Mouse (Mus musculus): ENCODE measurements at regions not wholly inside any gene's neighbourhood (a gene's known extent, or its start where the extent isn't known, plus 50 kb on each side); places are given as distances from the start of the nearest gene placed in this dataset.

- ATAC-seq (ENCODE audit: insufficient number of reproducible peaks, low FRiP score, low TSS enrichment, low read depth), result no peak
Observed at GRCm38 (mm10) chr14:97170841-97171240, 651.9 kb upstream of the Klhl1 start.

GRCm38 (mm10) chr14:97165793-97166192, 646.9 kb upstream of the Klhl1 start:
- Histone ChIP-seq H3K27me3 (ENCODE audit: control insufficient read depth, insufficient read depth, low read length) (no peaks in the 10 kb centered on the region), H3K9me3 (ENCODE audit: control insufficient read depth, low read length) (no peaks in the 10 kb centered on the region), H3K27ac (replicated peaks; ENCODE audit: low read depth, low read length) (no peak overlapping the region), H3K4me2 (ENCODE audit: low read depth, severe bottlenecking) (no peak overlapping the region), H3K4me1 (ENCODE audit: control insufficient read depth, insufficient read depth, low read length) (no peaks in the 10 kb centered on the region), H3K36me3 (ENCODE audit: control insufficient read depth, insufficient read depth, low read length) (no peaks in the 10 kb centered on the region), H3K4me3 (ENCODE audit: low read depth, low read length) (no peak overlapping the region), H3K9ac (ENCODE audit: low read length) (no peak overlapping the region)
- ATAC-seq (ENCODE audit: insufficient number of reproducible peaks, low FRiP score, low TSS enrichment, low read depth), result no peak
- WGBS, result 98% methylated on average over 2 of the region's 2 CpGs
- DNase-seq (ENCODE audit: low spot score), result no peak

More at GRCm38 (mm10) chr14:97170841-97171240, 651.9 kb upstream of the Klhl1 start:
- Histone ChIP-seq H3K9me3 (ENCODE audit: control insufficient read depth, low read length) (no peaks in the 10 kb centered on the region), H3K27me3 (ENCODE audit: control insufficient read depth, insufficient read depth, low read length) (no peaks in the 10 kb centered on the region), H3K4me3 (ENCODE audit: low read depth, low read length) (no peak overlapping the region), H3K36me3 (ENCODE audit: control insufficient read depth, insufficient read depth, low read length) (no peaks in the 10 kb centered on the region), H3K9ac (ENCODE audit: low read length) (no peak overlapping the region), H3K27ac (replicated peaks; ENCODE audit: low read depth, low read length) (no peak overlapping the region), H3K4me1 (ENCODE audit: control insufficient read depth, insufficient read depth, low read length) (no peaks in the 10 kb centered on the region), H3K4me2 (ENCODE audit: low read depth, severe bottlenecking) (no peak overlapping the region)
- no peak for DNase-seq (ENCODE audit: low spot score)
- WGBS, result 85% methylated on average over 2 of the region's 2 CpGs

- H3K4me3 ChIP-seq (ENCODE audit: low read depth, low read length), result no peak overlapping the region
- H3K4me2 ChIP-seq (ENCODE audit: low read depth, severe bottlenecking), result no peak overlapping the region
- no peaks in the 10 kb centered on the region for H3K27me3 ChIP-seq (ENCODE audit: control insufficient read depth, insufficient read depth, low read length)
- no peaks in the 10 kb centered on the region for H3K4me1 ChIP-seq (ENCODE audit: control insufficient read depth, insufficient read depth, low read length)
- H3K27ac ChIP-seq (replicated peaks; ENCODE audit: low read depth, low read length), result no peak overlapping the region
- no peaks in the 10 kb centered on the region for H3K36me3 ChIP-seq (ENCODE audit: control insufficient read depth, insufficient read depth, low read length)
- no peaks in the 10 kb centered on the region for H3K9me3 ChIP-seq (ENCODE audit: control insufficient read depth, low read length)
- 90% methylated on average over 9 of the region's 9 CpGs for whole genome bisulfite sequencing
- no peak overlapping the region for H3K9ac ChIP-seq (ENCODE audit: low read length)
- DNase-seq (ENCODE audit: low spot score) (no peak), ATAC-seq (ENCODE audit: insufficient number of reproducible peaks, low FRiP score, low TSS enrichment, low read depth) (no peak)
Observed at GRCm38 (mm10) chr14:97148997-97149653, 630.2 kb upstream of the Klhl1 start.

- DNase-seq (ENCODE audit: low spot score), result no peak
- Histone ChIP-seq H3K27ac (replicated peaks; ENCODE audit: low read depth, low read length) (no peak overlapping the region), H3K36me3 (ENCODE audit: control insufficient read depth, insufficient read depth, low read length) (no peaks in the 10 kb centered on the region), H3K4me3 (ENCODE audit: low read depth, low read length) (no peak overlapping the region), H3K27me3 (ENCODE audit: control insufficient read depth, insufficient read depth, low read length) (no peaks in the 10 kb centered on the region), H3K9me3 (ENCODE audit: control insufficient read depth, low read length) (no peaks in the 10 kb centered on the region), H3K4me2 (ENCODE audit: low read depth, severe bottlenecking) (no peak overlapping the region), H3K4me1 (ENCODE audit: control insufficient read depth, insufficient read depth, low read length) (no peaks in the 10 kb centered on the region), H3K9ac (ENCODE audit: low read length) (no peak overlapping the region)
- 70% methylated on average over 8 of the region's 8 CpGs for WGBS
- ATAC-seq (ENCODE audit: insufficient number of reproducible peaks, low FRiP score, low TSS enrichment, low read depth), result peak; percentile 39; the same call in 1 of the 2 replicates
Observed at GRCm38 (mm10) chr14:97115918-97116635, 597.2 kb upstream of the Klhl1 start.

- Histone ChIP-seq H3K4me2 (ENCODE audit: low read depth, severe bottlenecking) (no peak overlapping the region), H3K4me1 (ENCODE audit: control insufficient read depth, insufficient read depth, low read length) (no peaks in the 10 kb centered on the region), H3K27ac (replicated peaks; ENCODE audit: low read depth, low read length) (no peak overlapping the region), H3K27me3 (ENCODE audit: control insufficient read depth, insufficient read depth, low read length) (no peaks in the 10 kb centered on the region), H3K9me3 (ENCODE audit: control insufficient read depth, low read length) (no peaks in the 10 kb centered on the region), H3K4me3 (ENCODE audit: low read depth, low read length) (no peak overlapping the region), H3K9ac (ENCODE audit: low read length) (no peak overlapping the region), H3K36me3 (ENCODE audit: control insufficient read depth, insufficient read depth, low read length) (no peaks in the 10 kb centered on the region)
- ATAC-seq (ENCODE audit: insufficient number of reproducible peaks, low FRiP score, low TSS enrichment, low read depth) (0 out of 2 replicates have a peak, but pooled peaks have one; percentile 51), DNase-seq (ENCODE audit: low spot score) (no peak)
- 31% methylated on average over 4 of the region's 4 CpGs for WGBS
Observed at GRCm38 (mm10) chr14:97101090-97101675, 582.3 kb upstream of the Klhl1 start.

GRCm38 (mm10) chr14:97093389-97093788, 574.5 kb upstream of the Klhl1 start:
- WGBS, result 88% methylated on average over 7 of the region's 7 CpGs
- Histone ChIP-seq H3K36me3 (ENCODE audit: control insufficient read depth, insufficient read depth, low read length) (no peaks in the 10 kb centered on the region), H3K9me3 (ENCODE audit: control insufficient read depth, low read length) (no peaks in the 10 kb centered on the region), H3K4me2 (ENCODE audit: low read depth, severe bottlenecking) (no peak overlapping the region), H3K9ac (ENCODE audit: low read length) (no peak overlapping the region), H3K27me3 (ENCODE audit: control insufficient read depth, insufficient read depth, low read length) (no peaks in the 10 kb centered on the region), H3K4me3 (ENCODE audit: low read depth, low read length) (no peak overlapping the region), H3K27ac (replicated peaks; ENCODE audit: low read depth, low read length) (no peak overlapping the region), H3K4me1 (ENCODE audit: control insufficient read depth, insufficient read depth, low read length) (no peaks in the 10 kb centered on the region)
- DNase-seq (ENCODE audit: low spot score) (no peak), ATAC-seq (ENCODE audit: insufficient number of reproducible peaks, low FRiP score, low TSS enrichment, low read depth) (no peak)

GRCm38 (mm10) chr14:97088863-97089262, 570.0 kb upstream of the Klhl1 start:
- no peak overlapping the region for H3K9ac ChIP-seq (ENCODE audit: low read length)
- H3K4me2 ChIP-seq (ENCODE audit: low read depth, severe bottlenecking), result no peak overlapping the region
- no peaks in the 10 kb centered on the region for H3K27me3 ChIP-seq (ENCODE audit: control insufficient read depth, insufficient read depth, low read length)
- WGBS, result 91% methylated on average over 4 of the region's 4 CpGs
- ATAC-seq (ENCODE audit: insufficient number of reproducible peaks, low FRiP score, low TSS enrichment, low read depth) (no peak), DNase-seq (ENCODE audit: low spot score) (no peak)
- H3K4me1 ChIP-seq (ENCODE audit: control insufficient read depth, insufficient read depth, low read length), result no peaks in the 10 kb centered on the region
- no peaks in the 10 kb centered on the region for H3K9me3 ChIP-seq (ENCODE audit: control insufficient read depth, low read length)
- H3K4me3 ChIP-seq (ENCODE audit: low read depth, low read length), result no peak overlapping the region
- H3K36me3 ChIP-seq (ENCODE audit: control insufficient read depth, insufficient read depth, low read length), result no peaks in the 10 kb centered on the region
- H3K27ac ChIP-seq (replicated peaks; ENCODE audit: low read depth, low read length), result no peak overlapping the region

- DNase-seq (ENCODE audit: low spot score) (no peak), ATAC-seq (ENCODE audit: insufficient number of reproducible peaks, low FRiP score, low TSS enrichment, low read depth) (no peak)
- WGBS, result 77% methylated on average over 2 of the region's 2 CpGs
- Histone ChIP-seq H3K4me3 (ENCODE audit: low read depth, low read length) (no peak overlapping the region), H3K4me1 (ENCODE audit: control insufficient read depth, insufficient read depth, low read length) (no peaks in the 10 kb centered on the region), H3K9ac (ENCODE audit: low read length) (no peak overlapping the region), H3K27ac (replicated peaks; ENCODE audit: low read depth, low read length) (no peak overlapping the region), H3K9me3 (ENCODE audit: control insufficient read depth, low read length) (no peaks in the 10 kb centered on the region), H3K4me2 (ENCODE audit: low read depth, severe bottlenecking) (no peak overlapping the region), H3K36me3 (ENCODE audit: control insufficient read depth, insufficient read depth, low read length) (no peaks in the 10 kb centered on the region), H3K27me3 (ENCODE audit: control insufficient read depth, insufficient read depth, low read length) (no peaks in the 10 kb centered on the region)
Observed at GRCm38 (mm10) chr14:97087346-97087745, 568.4 kb upstream of the Klhl1 start.

Measured in limb, embryonic 11.5 days (tissue).